Mouse (Mus musculus) intestine, embryonic 15.5 days (tissue): ENCODE measurements around the gene Cblc. TPM values are rescaled to one million over a fixed set of nuclear protein-coding genes. Genes with fewer than 3 reads are reported as not detected.
A peak's percentile ranks its signal among the peaks of the same experiment; 100 is the strongest.

Experiments
- ATAC-seq: fragments of 200-750 bp; cut with Nextera tagmentation; 2 replicates; pipeline ENCODE4 v1.8.0; 2017; ENCODE audit warnings: moderate TSS enrichment, moderate library complexity
- H3K27ac ChIP-seq: fragments of 300-500 bp; sonication (generic); 2 replicates; pipeline ENCODE4 v1.5.1; 2015; ENCODE audit warnings: mild to moderate bottlenecking, inconsistent platforms
- H3K27me3 ChIP-seq: fragments of 300-500 bp; sonication (generic); replicated peaks from 2 replicates; pipeline ENCODE4 v1.6.1; 2015; ENCODE audit warnings: inconsistent platforms
- H3K36me3 ChIP-seq: fragments of 300-500 bp; sonication (generic); 2 replicates; pipeline ENCODE4 v1.6.1; 2015; ENCODE audit warnings: inconsistent platforms
- H3K4me1 ChIP-seq: fragments of 300-500 bp; sonication (generic); replicated peaks from 2 replicates; pipeline ENCODE4 v1.6.1; 2015; ENCODE audit warnings: inconsistent platforms
- H3K4me2 ChIP-seq: fragments of 300-500 bp; sonication (generic); replicated peaks from 2 replicates; pipeline ENCODE4 v1.6.1; 2015; ENCODE audit warnings: mild to moderate bottlenecking, inconsistent platforms
- H3K4me3 ChIP-seq: fragments of 300-500 bp; sonication (generic); replicated peaks from 2 replicates; pipeline ENCODE4 v1.5.1; 2015; ENCODE audit warnings: inconsistent platforms
- H3K9ac ChIP-seq: fragments of 300-500 bp; sonication (generic); 2 replicates; pipeline ENCODE4 v1.6.1; 2015; ENCODE audit warnings: inconsistent platforms
- H3K9me3 ChIP-seq: fragments of 300-500 bp; sonication (generic); 2 replicates; pipeline ENCODE4 v1.6.1; 2016; ENCODE audit warnings: inconsistent platforms
- WGBS: fragments of 180-500 bp; shearing (Covaris S2); methylation state at CpG from one replicate; pipeline ENCODE4 v1.1.7; 2015; 5-methylcytosine and 5-hydroxymethylcytosine counted together
- polyA plus RNA-seq: library from polyadenylated mRNA; unstranded; fragments of >200 nt; fragmentation: Nextera tagmentation; extraction: Ambion mirVana; gene quantifications from 2 replicates; pipeline ENCODE4 v1.2.1, GENCODE M21; 2015

Cblc gene
- polyA plus RNA-seq, 1 experiment from 2014 or later: 24.5 TPM

DNA sequence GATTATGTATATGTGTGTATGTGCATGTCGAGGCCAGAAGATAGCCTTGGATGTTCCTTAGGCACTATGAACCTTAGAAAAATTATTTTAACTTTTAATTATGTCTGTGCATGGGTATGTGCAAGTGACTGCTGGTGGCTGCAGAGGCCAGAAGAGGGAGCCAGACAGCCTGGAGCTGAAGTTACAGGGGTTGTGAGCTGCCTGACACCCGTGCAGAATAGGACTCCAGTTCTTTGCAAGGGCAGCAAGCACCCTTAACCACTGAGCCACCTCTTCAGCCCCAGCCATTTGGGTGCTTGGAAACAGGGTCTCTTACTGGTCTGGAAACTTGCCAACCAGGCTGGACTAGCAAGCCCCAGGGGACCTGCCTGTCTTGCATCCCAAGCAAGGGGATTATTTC is 41.6 kb downstream of the Cblc start:
- WGBS: 79% methylated on average over 2 of the region's 2 CpGs

DNA sequence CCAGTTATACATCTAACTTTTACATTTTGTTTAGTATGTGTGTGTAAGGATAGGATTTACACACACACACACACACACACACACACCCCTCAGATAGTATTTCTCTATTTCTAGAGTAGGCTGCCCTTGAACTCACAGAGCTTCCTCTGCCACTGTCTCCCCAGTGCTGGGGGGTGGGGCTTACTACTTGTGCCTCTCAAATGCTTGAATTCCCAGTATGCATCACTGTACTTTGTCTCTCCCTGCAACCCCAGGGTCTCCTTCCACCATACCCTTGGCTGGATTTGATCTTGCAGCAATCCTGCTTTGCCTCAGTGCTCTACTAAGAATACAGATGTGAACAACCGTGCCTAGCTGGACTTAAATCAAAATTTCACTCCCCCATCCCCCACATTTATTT is 42.5 kb downstream of the Cblc start:
- no peak overlapping the region for H3K9ac ChIP-seq
- WGBS: 75% methylated on average over 1 of the region's 1 CpGs
- no peaks in the 10 kb centered on the region for H3K9me3 ChIP-seq
- no peaks in the 10 kb centered on the region for H3K27me3 ChIP-seq
- H3K27ac ChIP-seq: peak overlapping the region; percentile 51; the same call in 1 of the 2 replicates
- no peak overlapping the region for H3K4me2 ChIP-seq
- no peak for ATAC-seq
- H3K36me3 ChIP-seq: peaks cover 8% of the 10 kb centered on the region
- no peak overlapping the region for H3K4me3 ChIP-seq
- H3K4me1 ChIP-seq: peaks cover 22% of the 10 kb centered on the region

More for the DNA sequence above, 41.6 kb downstream of the Cblc start:
- Histone ChIP-seq H3K27ac (peak overlapping the region; percentile 72), H3K36me3 (peaks cover 8% of the 10 kb centered on the region), H3K27me3 (no peaks in the 10 kb centered on the region), H3K9me3 (no peaks in the 10 kb centered on the region), H3K9ac (no peak overlapping the region), H3K4me3 (no peak overlapping the region), H3K4me2 (no peak overlapping the region), H3K4me1 (peaks cover 24% of the 10 kb centered on the region)
- no peak for ATAC-seq

GRCm38 (mm10) chr7:19753587-19753986 is 43.0 kb downstream of the Cblc start:
- Histone ChIP-seq H3K27ac (peak overlapping the region; percentile 51; the same call in 1 of the 2 replicates), H3K9ac (no peak overlapping the region), H3K27me3 (no peaks in the 10 kb centered on the region), H3K4me3 (no peak overlapping the region), H3K9me3 (no peaks in the 10 kb centered on the region), H3K4me1 (peaks cover 22% of the 10 kb centered on the region), H3K36me3 (peaks cover 3% of the 10 kb centered on the region), H3K4me2 (no peak overlapping the region)
- WGBS: 69% methylated on average over 7 of the region's 7 CpGs
- no peak for ATAC-seq

DNA sequence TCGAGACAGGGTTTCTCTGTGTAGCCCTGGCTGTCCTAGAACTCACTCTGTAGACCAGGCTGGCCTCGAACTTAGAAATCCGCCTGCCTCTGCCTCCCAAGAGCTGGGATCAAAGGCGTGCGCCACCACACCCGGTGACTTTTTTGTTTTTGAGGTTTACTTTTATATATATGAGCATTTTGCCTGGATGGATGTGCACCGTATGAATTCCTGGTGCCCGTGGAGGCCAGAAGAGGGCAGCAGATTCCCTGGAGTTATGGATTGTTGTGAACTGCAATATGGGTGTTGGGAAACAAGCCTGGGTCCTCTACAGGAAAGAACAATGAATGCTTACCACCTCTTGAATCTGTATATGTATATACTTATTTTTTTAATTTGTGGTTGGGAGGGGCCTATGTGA is 44.0 kb downstream of the Cblc start:
- Histone ChIP-seq H3K27ac (no peak overlapping the region), H3K9me3 (no peaks in the 10 kb centered on the region), H3K4me1 (peaks cover 27% of the 10 kb centered on the region), H3K4me2 (no peak overlapping the region), H3K9ac (no peak overlapping the region), H3K27me3 (no peaks in the 10 kb centered on the region), H3K36me3 (no peaks in the 10 kb centered on the region), H3K4me3 (no peak overlapping the region)
- no peak for ATAC-seq
- WGBS: 79% methylated on average over 8 of the region's 8 CpGs

GRCm38 (mm10) chr7:19751070-19751383 is 45.6 kb downstream of the Cblc start:
- Histone ChIP-seq H3K36me3 (no peaks in the 10 kb centered on the region), H3K27me3 (no peaks in the 10 kb centered on the region), H3K9ac (no peak overlapping the region), H3K27ac (peak overlapping the region; percentile 63), H3K9me3 (no peaks in the 10 kb centered on the region), H3K4me2 (peak overlapping the region; percentile 78; the same call in 1 of the 2 replicates), H3K4me1 (peaks cover 35% of the 10 kb centered on the region), H3K4me3 (no peak overlapping the region)
- 31% methylated on average over 4 of the region's 4 CpGs for WGBS
- no peak for ATAC-seq

DNA sequence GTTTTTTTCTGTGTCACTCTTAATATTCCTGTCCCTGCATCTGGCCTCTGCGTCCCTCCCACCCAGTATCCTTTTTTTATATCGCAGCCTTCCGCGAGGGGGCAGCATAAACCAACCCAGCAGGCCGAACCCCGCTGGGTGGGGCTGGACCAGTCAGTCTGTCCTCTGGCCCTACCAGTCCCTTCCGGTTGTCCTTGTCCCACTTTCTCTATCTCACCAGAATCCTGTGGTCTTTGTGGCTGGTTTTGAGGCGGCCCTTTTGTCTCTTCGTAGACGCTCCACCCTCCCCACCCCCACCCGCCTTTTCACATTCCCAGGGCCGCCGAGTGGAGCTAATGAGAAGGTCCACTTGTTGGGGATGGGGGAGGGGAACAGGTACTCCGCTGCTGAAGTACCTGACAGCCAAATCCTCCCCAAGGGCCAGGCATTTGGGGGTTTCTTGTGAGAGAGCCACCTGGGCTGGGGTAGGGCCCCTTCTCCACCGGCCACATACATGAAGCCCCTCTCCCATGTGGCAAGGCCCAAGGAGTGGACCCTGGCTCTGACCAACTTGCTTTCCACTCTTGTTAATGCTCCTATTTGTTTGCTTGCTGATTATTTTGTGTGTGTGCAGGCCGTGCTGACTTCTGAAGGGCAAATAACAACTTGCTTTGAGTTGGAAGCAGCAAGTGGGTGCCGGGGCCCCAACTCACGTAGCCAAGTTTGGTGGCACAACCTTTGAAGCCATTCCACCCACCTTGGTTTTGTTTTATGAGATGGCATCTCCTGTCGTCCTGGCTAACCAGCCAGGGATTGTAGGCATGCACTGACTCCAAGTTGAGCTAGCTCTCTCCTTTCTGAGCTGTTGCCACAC is 46.2 kb downstream of the Cblc start, which contains the start of gene Nectin2:
Nectin2 (minus strand) TSS at position 267 of the 853 bp plus-strand sequence.
- H3K4me2 ChIP-seq: peak within 1 kb of the TSS; percentile 78
- H3K9me3 ChIP-seq: no peaks in the 10 kb centered on the region
- no peaks in the 10 kb centered on the region for H3K36me3 ChIP-seq
- peaks cover 41% of the 10 kb centered on the region for H3K4me1 ChIP-seq
- peak within 1 kb of the TSS; percentile 94 for H3K4me3 ChIP-seq
- peak within 1 kb of the TSS; percentile 91 for H3K9ac ChIP-seq
- WGBS: 15% methylated on average over 19 of the region's 19 CpGs
- peak within 1 kb of the TSS; percentile 97 for H3K27ac ChIP-seq
- ATAC-seq: peak; percentile 75
- H3K27me3 ChIP-seq: no peaks in the 10 kb centered on the region

DNA sequence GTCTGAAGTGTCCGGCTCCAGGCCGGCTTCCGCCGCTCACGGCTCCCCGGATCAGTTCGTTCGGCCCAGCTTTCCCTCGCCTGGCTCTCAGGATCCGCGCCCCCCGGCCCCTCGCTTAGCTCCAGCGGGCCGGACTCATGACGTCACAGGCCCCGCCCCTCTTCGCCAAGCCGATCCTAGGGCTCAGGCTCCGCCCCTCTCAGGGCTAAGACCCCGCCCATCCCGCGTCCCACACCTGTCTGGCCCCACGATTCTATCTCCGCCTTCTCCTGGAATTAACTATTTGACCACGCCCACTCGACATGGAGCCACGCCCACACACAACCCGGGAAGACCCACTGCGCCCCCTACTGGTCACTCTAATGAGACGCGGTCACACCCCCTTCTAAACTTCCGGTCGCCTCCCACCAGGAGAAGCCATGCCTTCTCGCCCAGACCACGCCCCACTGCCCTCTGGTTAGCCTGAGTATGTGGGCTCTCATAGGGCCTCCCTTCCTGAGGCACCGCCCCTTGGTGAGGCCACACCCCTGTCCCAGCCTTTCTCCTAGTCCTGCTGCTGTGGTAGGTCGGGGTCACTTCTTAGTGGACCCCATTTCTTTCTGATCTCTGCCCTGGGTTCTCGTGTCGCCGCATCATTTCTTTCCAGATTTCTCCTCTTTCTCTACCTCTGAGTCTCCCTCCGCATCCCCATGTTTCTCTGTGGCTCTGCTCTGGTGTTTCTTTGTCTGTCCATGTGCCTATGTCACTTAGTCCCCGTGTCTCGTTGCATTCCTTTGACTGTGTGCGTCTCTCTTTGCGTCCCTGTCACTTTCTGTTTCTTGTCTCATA is 47.0 kb downstream of the Cblc start:
- Histone ChIP-seq H3K4me1 (peaks cover 45% of the 10 kb centered on the region), H3K9me3 (no peaks in the 10 kb centered on the region), H3K27me3 (no peaks in the 10 kb centered on the region), H3K4me3 (peak overlapping the region; percentile 94), H3K4me2 (peak overlapping the region; percentile 78), H3K9ac (peak overlapping the region; percentile 91), H3K27ac (peak overlapping the region; percentile 97), H3K36me3 (no peaks in the 10 kb centered on the region)
- peak; percentile 92 for ATAC-seq
- WGBS: under 1% methylated on average over 45 of the region's 46 CpGs

DNA sequence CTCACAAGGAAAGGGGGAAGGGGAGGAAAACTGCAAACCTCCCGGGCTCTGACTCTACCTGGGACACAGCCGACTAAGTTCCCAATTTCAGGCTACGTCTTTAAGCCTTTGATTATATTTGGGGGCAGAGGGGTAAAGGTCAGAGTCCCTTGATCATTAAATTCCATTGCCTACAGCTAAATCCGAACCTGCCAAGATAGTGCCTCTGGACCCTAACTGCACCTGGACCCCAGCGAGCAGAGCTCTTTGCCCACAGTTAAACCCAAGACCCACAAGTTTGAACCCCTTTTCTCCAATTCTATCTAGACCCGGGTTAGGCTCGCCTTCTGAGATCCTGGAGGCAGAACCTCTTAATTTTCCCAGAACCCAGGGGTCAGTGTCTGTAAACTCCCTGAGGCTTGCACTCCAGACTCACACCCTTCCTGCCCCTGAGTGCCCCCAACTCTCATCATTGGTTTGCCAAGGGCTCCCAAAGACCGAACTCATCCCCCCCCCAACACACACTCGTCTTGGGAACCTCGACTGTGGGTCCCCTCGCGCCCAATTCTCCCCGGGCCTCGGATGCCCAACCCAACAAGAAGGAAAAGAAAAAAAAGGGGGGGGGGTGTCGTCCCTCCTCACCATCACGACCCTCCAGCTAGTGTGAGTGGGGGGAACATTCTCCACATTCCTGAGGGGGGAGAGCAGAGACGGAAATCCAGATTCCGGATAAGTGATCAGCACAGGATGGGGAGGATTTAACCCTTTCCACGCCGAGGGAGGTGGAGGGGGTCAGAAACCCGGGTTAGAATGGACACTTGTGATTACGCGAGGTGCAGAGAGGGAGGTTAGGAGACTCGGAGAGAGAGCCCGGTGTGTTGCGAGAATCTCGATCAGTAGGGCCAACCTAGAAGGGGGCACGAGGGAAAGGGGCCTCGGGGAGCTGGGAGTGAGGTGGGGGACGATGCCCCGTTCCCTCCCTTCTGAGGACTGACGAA is 48.1 kb downstream of the Cblc start:
- WGBS: under 1% methylated on average over 32 of the region's 32 CpGs
- peak; percentile 0; the same call in 1 of the 2 replicates for ATAC-seq
- Histone ChIP-seq H3K9me3 (no peaks in the 10 kb centered on the region), H3K36me3 (no peaks in the 10 kb centered on the region), H3K27me3 (no peaks in the 10 kb centered on the region), H3K9ac (peak overlapping the region; percentile 91), H3K27ac (peak overlapping the region; percentile 97), H3K4me2 (peak overlapping the region; percentile 78), H3K4me3 (peak overlapping the region; percentile 94), H3K4me1 (peaks cover 48% of the 10 kb centered on the region)

- peak; percentile 39 for ATAC-seq
- peaks cover 3% of the 10 kb centered on the region; the same call in 1 of the 2 replicates for H3K36me3 ChIP-seq
- peak overlapping the region; percentile 97 for H3K27ac ChIP-seq
- peak overlapping the region; percentile 94 for H3K4me3 ChIP-seq
- H3K4me2 ChIP-seq: peak overlapping the region; percentile 78
- H3K9ac ChIP-seq: peak overlapping the region; percentile 91
- no peaks in the 10 kb centered on the region for H3K27me3 ChIP-seq
- H3K9me3 ChIP-seq: no peaks in the 10 kb centered on the region
- H3K4me1 ChIP-seq: peaks cover 48% of the 10 kb centered on the region
- WGBS: 6% methylated on average over 25 of the region's 25 CpGs
Measured at GRCm38 (mm10) chr7:19747420-19748218, 49.0 kb downstream of the Cblc start.

DNA sequence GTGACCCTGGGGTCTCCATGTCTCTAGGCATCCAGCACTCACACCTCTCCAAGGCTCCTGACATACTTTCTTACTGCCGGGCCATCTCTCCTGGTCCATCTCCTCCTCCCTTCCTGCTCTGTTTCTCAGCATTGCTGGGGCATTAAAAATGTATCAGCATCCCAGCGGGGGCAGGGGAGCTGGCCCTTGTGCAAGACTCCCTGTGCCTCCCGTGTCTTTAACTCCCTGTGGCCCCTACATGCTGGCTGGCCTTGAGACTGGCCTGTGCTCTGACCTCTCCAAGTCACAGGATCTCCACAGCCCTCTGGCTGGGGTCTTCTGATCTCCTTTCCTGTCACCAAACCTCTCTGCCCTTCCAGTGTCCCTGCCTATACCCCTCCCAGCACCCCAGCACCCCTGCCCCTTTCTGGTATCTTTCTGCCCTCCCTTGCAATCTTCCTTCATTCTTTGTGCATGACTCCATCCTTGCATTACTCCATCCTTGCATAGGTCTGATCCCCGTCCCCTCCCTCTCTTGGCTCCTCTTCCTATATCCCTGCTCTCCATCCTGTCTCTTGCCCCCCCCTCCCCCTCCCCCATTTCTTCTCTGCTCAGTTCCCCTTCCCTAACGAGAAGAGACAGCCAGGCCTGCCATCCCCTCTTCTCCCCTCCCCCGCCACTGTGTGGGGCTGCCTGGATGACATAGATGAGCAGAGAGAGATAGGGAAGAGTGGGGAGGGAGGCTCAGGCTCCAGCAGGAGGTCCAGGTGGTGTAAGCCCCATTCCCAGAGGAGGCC is 50.0 kb downstream of the Cblc start:
- Histone ChIP-seq H3K36me3 (peaks cover 3% of the 10 kb centered on the region; the same call in 1 of the 2 replicates), H3K9ac (peak overlapping the region; percentile 36; the same call in 1 of the 2 replicates), H3K27me3 (no peaks in the 10 kb centered on the region), H3K4me3 (peak overlapping the region; percentile 94), H3K4me2 (peak overlapping the region; percentile 78), H3K27ac (peak overlapping the region; percentile 97), H3K9me3 (no peaks in the 10 kb centered on the region), H3K4me1 (peaks cover 56% of the 10 kb centered on the region)
- WGBS: 31% methylated on average over 6 of the region's 6 CpGs
- ATAC-seq: no peak
